Comparison of ENCODE assay signal across 12 mouse cellular contexts in genomic region chr12:80794935-80795785, GRCm38 (mm10). TPM values are rescaled to one million over a fixed set of nuclear protein-coding genes. Genes with fewer than 3 reads are reported as not detected.
DNase-seq lines count a peak whose midpoint lies in the region; ATAC-seq and TF ChIP-seq lines count a peak whose summit lies in the region.
"Had no signal": no experiment of that assay in that cellular context is flagged by ENCODE, and none has a peak within 500 bp of the region (broad histone marks: within the 10 kb centered on the region; RNA-seq: fewer than 3 reads in every experiment).

No protein-coding gene starts in this region.

- no peak overlapping the region for H3K4me2 ChIP-seq in heart, embryonic 16.5 days (ENCODE audit: low read depth, low read length)

- ATAC-seq in CD4-positive, CD25-positive, alpha-beta regulatory T cell, adult 4 months = no peak
- no peak for ATAC-seq in heart, embryonic 16.5 days (replicated peaks; ENCODE audit: extremely low read depth, insufficient read depth, low FRiP score)

- intact Hi-C loops in heart, postnatal 25 days (cut with DNase I) = loop anchor here (5.0 kb wide), 1 partner anchor 37 kb away; no protein-coding TSS in a partner anchor

- 48% methylated on average over 2 of the region's 2 CpGs for WGBS in heart, embryonic 16.5 days
- WGBS in spleen, adult 2 months = 26% methylated on average over 2 of the region's 2 CpGs

- H3K9me3 ChIP-seq in heart, embryonic 16.5 days (replicated peaks; ENCODE audit: control insufficient read depth, low read length) = no peaks in the 10 kb centered on the region
- H3K9me3 ChIP-seq: midbrain, embryonic 10.5 days had no signal

- no peak overlapping the region for H3K9ac ChIP-seq in heart, embryonic 16.5 days (ENCODE audit: low read length)

- TF ChIP-seq CTCF in spleen, adult 2 months (IDR thresholded peaks at IDR 0.05; ENCODE audit: extremely low read depth, insufficient read depth, insufficient read length, insufficient replicate concordance) = no peak

- H3K36me3 ChIP-seq in heart, embryonic 16.5 days (ENCODE audit: control insufficient read depth, insufficient read depth) = no peaks in the 10 kb centered on the region
- H3K36me3 ChIP-seq in spleen, adult 2 months (ENCODE audit: control insufficient read depth, insufficient read depth, low read length) = no peaks in the 10 kb centered on the region

- no peaks in the 10 kb centered on the region for H3K27me3 ChIP-seq in heart, embryonic 16.5 days (ENCODE audit: control insufficient read depth, insufficient read depth, low read length)
- no peaks in the 10 kb centered on the region; the same call in 1 of the 2 replicates for H3K27me3 ChIP-seq in spleen, adult 2 months (ENCODE audit: control insufficient read depth, insufficient read depth, low read length)

- H3K27ac ChIP-seq in heart, embryonic 16.5 days (ENCODE audit: low read length) = peak overlapping the region; percentile 49
- 0 out of 2 replicates have a peak overlapping the region, but pooled peaks have one; percentile 20 for H3K27ac ChIP-seq in spleen, adult 2 months (ENCODE audit: insufficient read depth, low read length)
- H3K27ac ChIP-seq: midbrain, embryonic 10.5 days had no signal

- TF ChIP-seq POLR2A in spleen, adult 2 months (IDR thresholded peaks at IDR 0.05; ENCODE audit: low read depth, low read length) = no peak

- DNase-seq in CD4-positive, CD25-positive, alpha-beta regulatory T cell, adult 2 months (ENCODE audit: low read depth, low spot score) = peak; percentile 63
- no peak for DNase-seq in heart, postnatal 25 days (ENCODE audit: low spot score)
- DNase-seq in spleen, adult 2 months (ENCODE audit: low read depth in 1 of 2, low spot score in 2 of 2) = no peak
- DNase-seq in spleen, postnatal 4 days (ENCODE audit: low spot score in 2 of 2) = no peak
- peak; percentile 38 for DNase-seq in thymus, postnatal 4 days
- no peak for DNase-seq in testis, postnatal 14 days (ENCODE audit: low spot score)
- DNase-seq: adrenal gland, postnatal 14 days; cerebellum, postnatal 14 days; right cerebral cortex, postnatal 14 days had no signal

- no peak overlapping the region for H3K4me3 ChIP-seq in heart, embryonic 16.5 days (ENCODE audit: low read length)
- no peak overlapping the region for H3K4me3 ChIP-seq in spleen, adult 2 months (ENCODE audit: extremely low read depth, insufficient read depth, insufficient read length)
- H3K4me3 ChIP-seq: midbrain, embryonic 10.5 days had no signal

- H3K4me1 ChIP-seq in heart, embryonic 16.5 days (ENCODE audit: control insufficient read depth, insufficient read depth, low read length) = peaks cover 35% of the 10 kb centered on the region
- peaks cover 15% of the 10 kb centered on the region for H3K4me1 ChIP-seq in spleen, adult 2 months (ENCODE audit: control insufficient read depth, insufficient read depth, insufficient read length)

RNA-seq across cellular contexts. Expression of gene Susd6, which starts 4.8 kb away (rescaled TPM):
- 10 to 100 TPM; 23.1 to 29.8 TPM for polyA plus RNA-seq in CD4-positive, CD25-positive, alpha-beta regulatory T cell, adult 4 months (2017; shearing (Covaris generic))
- 18.1 and 19.4 TPM in 2 replicates for polyA plus RNA-seq in heart, embryonic 16.5 days (2015; fragmentation: Nextera tagmentation; extraction: Ambion mirVana)
- 10 to 100 TPM; 62.5 to 69.1 TPM for total RNA-seq in heart, postnatal 25 days (2021)
- polyA plus RNA-seq in spleen, adult 2 months (2012; rRNA removed) = 32.0 and 49.8 TPM in 2 replicates

RNA-seq across cellular contexts. Expression of gene Ccdc177, which starts 34.7 kb away (rescaled TPM):
- polyA plus RNA-seq in CD4-positive, CD25-positive, alpha-beta regulatory T cell, adult 4 months (2017; shearing (Covaris generic)) = not detected
- polyA plus RNA-seq in heart, embryonic 16.5 days (2015; fragmentation: Nextera tagmentation; extraction: Ambion mirVana) = not detected in 2 replicates
- total RNA-seq in heart, postnatal 25 days (2021) = under 1 TPM; 0.06 to 0.08 TPM
- not detected in 2 replicates for polyA plus RNA-seq in spleen, adult 2 months (2012; rRNA removed)
- total RNA-seq: adrenal gland, postnatal 14 days had no signal

Comparison
In these comparisons a context has a peak if more than half of its experiments do, and no peak if none do; other contexts are left out.
1. DNase-seq: peak in CD4-positive, CD25-positive, alpha-beta regulatory T cell, adult 2 months (single experiment) and thymus, postnatal 4 days (single experiment); none in heart, postnatal 25 days (single experiment), spleen, adult 2 months (0 of 2), spleen, postnatal 4 days (0 of 2) and testis, postnatal 14 days (single experiment).